Mouse (Mus musculus) forebrain, embryonic 13.5 days (tissue): ENCODE measurements at regions not wholly inside any gene's neighbourhood (a gene's known extent, or its start where the extent isn't known, plus 50 kb on each side); places are given as distances from the start of the nearest gene placed in this dataset.

ENCODE experiments used
- ATAC-seq: fragments of 200-750 bp; cut with Nextera tagmentation; 2 replicates; pipeline ENCODE4 v1.8.0; 2017
- H3K27ac ChIP-seq: fragments of 300-500 bp; sonication (generic); 2 replicates; pipeline ENCODE4 v1.5.1; 2015; ENCODE audit warnings: inconsistent platforms, mild to moderate bottlenecking, moderate library complexity
- H3K27me3 ChIP-seq: fragments of 300-500 bp; sonication (generic); 2 replicates; pipeline ENCODE4 v1.6.1; 2015; ENCODE audit warnings: mild to moderate bottlenecking, inconsistent platforms
- H3K36me3 ChIP-seq: fragments of 300-500 bp; sonication (generic); 2 replicates; pipeline ENCODE4 v1.6.1; 2015; ENCODE audit warnings: mild to moderate bottlenecking, inconsistent platforms; ENCODE audit not compliant: poor library complexity, severe bottlenecking
- H3K4me1 ChIP-seq: fragments of 300-500 bp; sonication (generic); 2 replicates; pipeline ENCODE4 v1.6.1; 2015; ENCODE audit warnings: inconsistent platforms
- H3K4me2 ChIP-seq: fragments of 300-500 bp; sonication (generic); 2 replicates; pipeline ENCODE4 v1.6.1; 2015; ENCODE audit warnings: inconsistent platforms, mild to moderate bottlenecking, moderate library complexity
- H3K4me3 ChIP-seq: fragments of 300-500 bp; sonication (generic); 2 replicates; pipeline ENCODE4 v1.5.1; 2015; ENCODE audit warnings: mild to moderate bottlenecking, inconsistent platforms
- H3K9ac ChIP-seq: fragments of 300-500 bp; sonication (generic); 2 replicates; pipeline ENCODE4 v1.6.1; 2015; ENCODE audit warnings: mild to moderate bottlenecking, inconsistent platforms
- H3K9me3 ChIP-seq: fragments of 300-500 bp; sonication (generic); replicated peaks from 2 replicates; pipeline ENCODE4 v1.6.1; 2016; ENCODE audit warnings: inconsistent platforms
- WGBS: fragments of 180-500 bp; shearing (Covaris S2); methylation state at CpG from one replicate; pipeline ENCODE4 v1.1.7; 2015; 5-methylcytosine and 5-hydroxymethylcytosine counted together

DNA sequence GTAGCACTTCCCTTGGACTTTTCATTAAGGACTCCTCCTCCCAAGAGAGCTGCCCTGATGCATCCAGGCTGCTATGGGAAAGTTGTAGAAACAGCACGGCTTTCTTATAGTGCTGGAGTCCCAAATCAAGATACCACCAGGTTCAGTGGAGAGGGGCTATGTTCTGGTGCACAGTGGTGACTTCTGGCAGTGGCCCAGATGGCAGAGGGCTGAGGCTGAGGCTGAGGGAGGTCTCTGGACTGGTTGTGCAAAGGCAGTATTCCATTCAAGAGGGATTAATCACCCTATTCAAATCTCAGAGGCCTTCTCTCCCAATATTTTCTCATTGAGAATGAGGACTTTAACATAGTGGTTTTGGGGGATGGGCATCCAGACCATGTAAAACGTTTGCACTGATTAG lies 82.3 kb upstream of the Mki67 start:
- WGBS: 41% methylated on average over 2 of the region's 2 CpGs

DNA sequence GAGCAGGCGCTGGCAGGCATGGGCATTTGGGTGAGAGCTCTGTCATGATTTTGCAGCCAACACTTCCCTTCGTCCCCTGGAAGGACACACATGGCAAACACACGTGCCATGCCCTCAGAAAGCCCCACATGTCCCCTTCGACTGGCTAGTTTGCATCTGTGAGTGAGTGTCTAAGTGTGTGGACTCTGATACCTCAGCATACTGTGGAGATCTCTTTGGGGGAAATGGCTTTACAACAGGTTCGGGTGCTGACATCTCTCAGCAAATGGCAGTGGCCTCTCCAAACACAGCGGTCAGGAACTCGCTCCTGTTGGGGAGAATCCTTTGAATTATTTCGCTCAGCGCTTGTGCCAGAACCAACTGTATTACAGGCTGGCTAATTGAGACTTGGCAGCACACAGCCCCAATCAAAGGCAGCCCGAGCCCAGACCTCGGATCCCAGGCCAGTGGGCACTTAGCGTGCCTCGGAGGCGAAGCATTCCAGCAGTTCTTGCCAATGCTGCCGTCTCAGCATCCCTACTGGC lies 86.5 kb upstream of the Mki67 start:
- 71% methylated on average over 15 of the region's 15 CpGs for WGBS
- H3K27ac ChIP-seq: no peak overlapping the region

More for the DNA sequence above, 82.3 kb upstream of the Mki67 start:
- Histone ChIP-seq H3K36me3 (no peaks in the 10 kb centered on the region), H3K27me3 (0 out of 2 replicates have a peak, but pooled peaks cover 6% of the 10 kb centered on the region), H3K27ac (no peak overlapping the region), H3K4me2 (no peak overlapping the region), H3K9ac (no peak overlapping the region), H3K9me3 (no peaks in the 10 kb centered on the region), H3K4me3 (no peak overlapping the region), H3K4me1 (peaks cover 24% of the 10 kb centered on the region)
- ATAC-seq: no peak

DNA sequence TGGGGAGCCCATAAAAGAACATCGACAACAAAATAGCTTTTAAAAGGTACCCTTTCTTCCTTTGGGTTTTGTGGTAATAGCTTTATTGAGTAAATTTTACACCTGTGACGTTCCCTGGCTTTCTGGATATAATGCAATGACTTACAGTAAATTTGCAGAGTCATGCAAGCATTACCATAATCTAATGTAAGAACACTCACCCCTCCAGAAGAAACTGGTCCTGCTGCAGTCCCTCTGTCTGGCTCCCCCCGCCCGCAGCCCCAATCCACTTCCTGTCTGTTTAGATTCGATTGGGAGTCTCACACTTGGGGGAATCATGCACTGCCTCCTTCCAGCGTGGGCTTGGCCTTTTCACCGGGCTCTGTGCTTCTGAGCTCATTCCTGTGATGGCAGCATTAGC lies 88.6 kb upstream of the Mki67 start:
- Histone ChIP-seq H3K36me3 (no peaks in the 10 kb centered on the region), H3K4me3 (no peak overlapping the region), H3K27me3 (no peaks in the 10 kb centered on the region), H3K4me1 (peaks cover 9% of the 10 kb centered on the region; the same call in 1 of the 2 replicates), H3K27ac (no peak overlapping the region), H3K9ac (no peak overlapping the region; the same call in 1 of the 2 replicates), H3K4me2 (no peak overlapping the region), H3K9me3 (no peaks in the 10 kb centered on the region)
- 65% methylated on average over 7 of the region's 7 CpGs for WGBS
- no peak for ATAC-seq

More for the DNA sequence above, 86.5 kb upstream of the Mki67 start:
- H3K4me1 ChIP-seq: 0 out of 2 replicates have a peak, but pooled peaks cover 6% of the 10 kb centered on the region
- H3K9me3 ChIP-seq: no peaks in the 10 kb centered on the region
- H3K9ac ChIP-seq: no peak overlapping the region
- ATAC-seq: peak; percentile 71
- no peaks in the 10 kb centered on the region for H3K36me3 ChIP-seq
- H3K4me2 ChIP-seq: no peak overlapping the region
- H3K4me3 ChIP-seq: no peak overlapping the region
- H3K27me3 ChIP-seq: no peaks in the 10 kb centered on the region

DNA sequence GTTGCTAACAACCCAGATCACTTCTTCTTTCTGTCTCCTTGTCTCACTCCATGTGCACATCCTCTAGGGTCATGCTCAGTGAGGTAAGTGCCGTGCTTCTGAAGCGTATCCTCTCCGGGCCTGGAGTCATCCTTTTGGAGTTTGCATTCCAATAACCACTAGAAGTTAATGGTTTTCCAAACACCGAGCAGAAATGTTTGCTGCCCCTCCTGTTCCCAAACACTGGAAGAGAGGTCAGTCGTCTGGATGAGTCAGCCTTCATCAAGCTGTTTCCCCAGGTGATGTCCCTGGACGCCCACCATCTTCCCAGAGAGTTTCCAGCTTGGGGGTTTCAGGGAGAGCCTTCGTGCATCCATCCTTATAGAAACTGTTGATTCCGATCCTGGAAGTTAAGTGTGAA lies 90.0 kb upstream of the Mki67 start:
- Histone ChIP-seq H3K36me3 (no peaks in the 10 kb centered on the region), H3K4me1 (peaks cover 15% of the 10 kb centered on the region; the same call in 1 of the 2 replicates), H3K27me3 (no peaks in the 10 kb centered on the region), H3K9ac (no peak overlapping the region), H3K4me2 (no peak overlapping the region), H3K9me3 (no peaks in the 10 kb centered on the region), H3K4me3 (no peak overlapping the region), H3K27ac (no peak overlapping the region)
- whole genome bisulfite sequencing: 91% methylated on average over 8 of the region's 8 CpGs
- ATAC-seq: no peak

DNA sequence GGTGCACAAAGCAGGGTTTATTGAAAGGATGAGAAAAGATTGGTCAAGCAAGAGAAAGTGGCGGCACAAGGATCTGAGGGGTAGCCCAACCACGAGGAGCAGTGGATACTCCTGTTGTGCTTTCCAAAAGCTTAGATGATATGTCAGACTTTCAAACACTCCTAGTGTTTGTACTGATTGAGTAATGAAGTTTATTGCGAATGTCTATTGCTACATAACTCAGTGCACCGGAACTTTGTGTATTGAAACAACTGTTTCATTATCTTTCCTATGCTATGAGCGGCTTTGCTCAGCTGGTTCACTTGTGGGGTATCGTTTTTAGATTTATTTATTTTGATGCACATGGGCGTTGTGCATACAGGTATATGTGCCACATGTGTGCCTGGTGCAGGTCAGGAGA lies 90.5 kb upstream of the Mki67 start:
- WGBS: 90% methylated on average over 7 of the region's 7 CpGs
- H3K36me3 ChIP-seq: no peaks in the 10 kb centered on the region
- no peak overlapping the region for H3K4me3 ChIP-seq
- no peak overlapping the region for H3K9ac ChIP-seq
- no peak overlapping the region for H3K27ac ChIP-seq
- H3K27me3 ChIP-seq: no peaks in the 10 kb centered on the region
- ATAC-seq: no peak
- H3K4me1 ChIP-seq: peaks cover 16% of the 10 kb centered on the region; the same call in 1 of the 2 replicates
- H3K9me3 ChIP-seq: no peaks in the 10 kb centered on the region
- H3K4me2 ChIP-seq: no peak overlapping the region

DNA sequence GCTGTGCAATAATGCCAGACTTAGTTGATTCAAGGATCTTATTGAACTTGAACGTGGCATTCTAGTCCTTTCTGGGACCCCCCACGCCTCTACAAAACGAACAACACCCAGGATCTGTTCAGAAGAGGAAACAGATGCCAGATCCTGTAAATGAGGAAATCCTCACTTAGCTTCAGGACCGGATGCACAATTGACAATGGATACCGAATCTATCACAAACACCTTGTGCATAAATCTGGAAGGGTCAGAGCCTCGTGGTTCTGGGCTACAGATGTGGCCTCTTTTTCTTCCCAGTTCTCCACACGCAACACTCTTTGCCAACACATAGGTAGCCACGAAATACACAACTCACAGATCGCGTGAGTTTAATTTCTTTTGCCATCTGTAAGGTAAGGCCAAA lies 93.0 kb upstream of the Mki67 start:
- Histone ChIP-seq H3K27ac (no peak overlapping the region), H3K36me3 (no peaks in the 10 kb centered on the region), H3K27me3 (no peaks in the 10 kb centered on the region), H3K9ac (no peak overlapping the region), H3K9me3 (no peaks in the 10 kb centered on the region), H3K4me1 (peaks cover 10% of the 10 kb centered on the region; the same call in 1 of the 2 replicates), H3K4me2 (no peak overlapping the region), H3K4me3 (no peak overlapping the region)
- ATAC-seq: no peak
- 87% methylated on average over 10 of the region's 10 CpGs for WGBS

DNA sequence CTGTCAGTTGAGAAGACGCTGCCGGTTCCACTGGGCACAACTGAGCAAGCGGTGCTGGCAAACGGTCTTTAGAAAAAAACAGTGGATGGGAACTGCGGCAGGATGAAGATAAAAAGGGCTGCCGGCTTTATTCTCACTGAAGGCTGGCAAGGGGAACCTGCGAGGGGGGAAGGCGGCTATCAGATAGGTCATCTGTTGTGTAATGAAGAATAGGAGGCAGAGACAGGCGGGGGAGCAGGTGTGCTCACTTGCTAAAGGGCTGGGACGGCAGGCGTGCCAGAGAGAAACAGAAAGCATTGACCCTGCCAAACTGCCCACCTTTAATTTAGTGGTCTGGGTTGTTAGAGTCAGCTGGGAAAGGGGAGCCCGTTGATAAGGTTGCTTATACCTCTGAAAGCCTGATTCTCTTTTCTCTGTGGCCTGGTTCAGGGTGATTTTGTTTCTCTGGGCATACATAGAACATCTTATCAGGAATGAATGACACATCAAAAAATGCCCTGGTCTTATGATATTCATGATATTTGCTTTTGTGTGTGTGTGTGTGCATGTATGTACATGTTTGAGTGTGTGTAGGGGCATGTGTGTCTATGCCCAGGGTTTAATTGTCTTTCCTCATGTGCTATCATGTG lies 93.7 kb upstream of the Mki67 start:
- Histone ChIP-seq H3K4me2 (no peak overlapping the region), H3K9me3 (no peaks in the 10 kb centered on the region), H3K27ac (no peak overlapping the region), H3K4me3 (no peak overlapping the region), H3K36me3 (no peaks in the 10 kb centered on the region), H3K4me1 (peaks cover 10% of the 10 kb centered on the region; the same call in 1 of the 2 replicates), H3K9ac (no peak overlapping the region), H3K27me3 (no peaks in the 10 kb centered on the region)
- no peak for ATAC-seq
- 55% methylated on average over 12 of the region's 12 CpGs for WGBS

DNA sequence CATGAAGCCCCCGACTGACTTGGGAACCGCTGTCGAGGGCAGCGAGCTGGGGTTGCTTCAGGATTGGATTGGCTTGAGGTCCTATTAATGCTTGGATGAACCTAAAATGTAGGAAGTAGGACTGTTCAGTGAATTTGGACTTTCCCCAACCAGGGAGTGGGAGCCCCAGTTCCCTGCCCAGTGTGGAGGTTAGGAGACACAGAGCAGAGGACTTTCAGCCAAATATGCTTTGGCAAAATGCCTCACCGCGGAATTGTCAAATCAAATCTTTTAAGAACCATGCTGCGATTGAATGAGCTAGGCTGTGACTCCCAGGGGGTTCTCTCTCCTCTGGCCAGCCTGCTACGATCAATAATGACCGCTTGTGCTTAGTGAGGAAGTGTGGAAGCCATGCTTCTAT lies 94.8 kb upstream of the Mki67 start:
- 80% methylated on average over 9 of the region's 9 CpGs for WGBS
- no peak overlapping the region for H3K4me2 ChIP-seq
- no peaks in the 10 kb centered on the region for H3K9me3 ChIP-seq
- H3K9ac ChIP-seq: no peak overlapping the region
- no peak overlapping the region for H3K4me3 ChIP-seq
- no peaks in the 10 kb centered on the region for H3K27me3 ChIP-seq
- H3K36me3 ChIP-seq: no peaks in the 10 kb centered on the region
- peaks cover 10% of the 10 kb centered on the region; the same call in 1 of the 2 replicates for H3K4me1 ChIP-seq
- H3K27ac ChIP-seq: no peak overlapping the region
- no peak for ATAC-seq

DNA sequence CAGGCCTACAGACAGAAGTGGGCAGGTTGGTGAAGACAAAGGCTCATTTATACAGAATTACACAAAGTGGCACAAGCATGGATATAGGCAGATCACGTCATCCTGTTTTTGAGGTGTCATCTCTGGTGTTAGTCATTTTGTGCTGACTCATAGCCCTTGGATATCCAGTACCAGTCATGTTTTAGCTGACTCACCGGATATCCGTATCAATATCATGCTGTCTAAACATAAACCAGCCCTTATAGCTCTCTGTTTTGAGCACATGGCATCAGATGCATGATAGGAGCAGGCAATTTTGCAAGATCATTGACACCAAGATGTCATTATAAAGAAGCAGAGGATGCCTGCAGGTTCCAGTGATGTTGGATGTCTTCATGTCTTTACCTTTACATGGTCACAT lies 97.5 kb upstream of the Mki67 start:
- no peak for ATAC-seq
- no peaks in the 10 kb centered on the region for H3K36me3 ChIP-seq
- no peak overlapping the region for H3K9ac ChIP-seq
- no peaks in the 10 kb centered on the region for H3K9me3 ChIP-seq
- H3K4me2 ChIP-seq: no peak overlapping the region
- WGBS: 86% methylated on average over 3 of the region's 3 CpGs
- H3K27me3 ChIP-seq: no peaks in the 10 kb centered on the region
- peaks cover 10% of the 10 kb centered on the region; the same call in 1 of the 2 replicates for H3K4me1 ChIP-seq
- no peak overlapping the region for H3K27ac ChIP-seq
- H3K4me3 ChIP-seq: no peak overlapping the region

DNA sequence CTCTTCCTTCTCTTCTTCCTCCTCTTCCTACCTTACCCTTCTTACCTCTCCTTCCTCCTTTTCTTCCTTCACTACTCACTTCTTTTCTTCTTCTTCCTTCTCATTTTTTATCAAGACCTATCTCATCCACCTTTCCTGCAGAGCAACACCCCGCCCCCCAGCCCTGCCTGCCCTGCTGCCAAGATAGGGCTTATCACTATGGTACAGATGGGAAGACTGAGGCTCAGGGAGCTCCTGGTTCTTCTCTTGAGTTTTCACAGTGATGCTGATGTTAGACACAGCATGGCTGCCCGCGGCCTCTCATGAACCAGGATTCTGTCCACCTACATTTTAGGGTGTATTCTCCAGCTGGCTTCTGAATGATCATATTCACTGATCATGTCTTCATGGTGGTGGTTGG lies 100.0 kb upstream of the Mki67 start:
- no peak overlapping the region for H3K27ac ChIP-seq
- no peak overlapping the region for H3K4me2 ChIP-seq
- no peaks in the 10 kb centered on the region for H3K36me3 ChIP-seq
- no peaks in the 10 kb centered on the region for H3K27me3 ChIP-seq
- H3K4me3 ChIP-seq: no peak overlapping the region
- ATAC-seq: no peak
- no peak overlapping the region for H3K9ac ChIP-seq
- 0 out of 2 replicates have a peak, but pooled peaks cover under 1% of the 10 kb centered on the region for H3K4me1 ChIP-seq
- WGBS: 96% methylated on average over 3 of the region's 3 CpGs
- no peaks in the 10 kb centered on the region for H3K9me3 ChIP-seq

DNA sequence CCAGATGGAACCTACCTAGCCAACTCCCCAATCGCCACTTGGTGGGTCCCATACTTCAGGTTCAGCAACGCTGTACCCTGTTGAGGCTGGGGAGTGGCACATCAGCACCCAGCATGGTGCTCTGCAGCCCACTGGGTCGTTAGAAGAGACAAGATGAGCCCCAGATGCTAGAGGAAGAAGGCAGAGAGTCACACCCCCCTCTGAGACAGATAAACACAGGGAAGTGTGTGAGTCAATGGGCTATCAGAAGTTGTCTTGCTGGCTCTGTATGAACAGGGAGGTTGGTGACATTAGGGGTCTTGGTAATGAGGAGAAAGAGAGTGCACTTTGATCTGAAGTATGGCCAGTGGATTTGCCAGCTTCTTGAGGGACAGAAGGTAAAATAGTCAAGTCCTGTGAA lies 101.7 kb upstream of the Mki67 start:
- no peak overlapping the region for H3K9ac ChIP-seq
- no peak overlapping the region for H3K4me3 ChIP-seq
- no peaks in the 10 kb centered on the region for H3K4me1 ChIP-seq
- 67% methylated on average over 3 of the region's 3 CpGs for WGBS
- H3K27me3 ChIP-seq: no peaks in the 10 kb centered on the region
- no peak for ATAC-seq
- no peaks in the 10 kb centered on the region for H3K9me3 ChIP-seq
- no peak overlapping the region for H3K4me2 ChIP-seq
- H3K27ac ChIP-seq: no peak overlapping the region
- no peaks in the 10 kb centered on the region for H3K36me3 ChIP-seq

DNA sequence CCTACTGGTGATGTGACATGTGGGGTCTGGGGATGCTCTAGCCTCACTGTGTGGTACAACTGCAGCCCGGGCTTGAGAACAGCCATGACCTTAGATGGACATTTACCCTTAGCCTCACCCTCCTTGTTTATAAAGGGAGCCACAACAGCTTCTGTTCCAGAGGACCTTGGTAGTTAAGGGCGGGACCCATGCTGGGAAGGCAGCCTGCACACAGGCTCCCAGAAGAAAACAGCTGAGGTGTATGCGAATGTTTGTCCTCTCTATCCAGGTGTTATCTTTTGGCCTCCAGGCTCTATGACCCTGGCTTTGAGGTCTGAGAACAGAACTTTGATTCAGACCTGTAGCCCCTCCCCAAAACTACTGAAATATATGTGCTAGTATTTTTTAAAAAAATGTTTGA lies 102.1 kb upstream of the Mki67 start:
- Histone ChIP-seq H3K9me3 (no peaks in the 10 kb centered on the region), H3K9ac (no peak overlapping the region), H3K4me3 (no peak overlapping the region), H3K4me1 (no peaks in the 10 kb centered on the region), H3K27ac (no peak overlapping the region), H3K36me3 (no peaks in the 10 kb centered on the region), H3K4me2 (no peak overlapping the region), H3K27me3 (no peaks in the 10 kb centered on the region)
- WGBS: 92% methylated on average over 3 of the region's 3 CpGs
- no peak for ATAC-seq
